Mouse (Mus musculus) lung, embryonic 15.5 days (tissue): Measurements from ENCODE around the gene Psmd3. TPM values are rescaled to one million over a fixed set of nuclear protein-coding genes. Genes with fewer than 3 reads are reported as not detected.
A peak's percentile ranks its signal among the peaks of the same experiment; 100 is the strongest.

Experiments used
- ATAC-seq: fragments of 200-750 bp; cut with Nextera tagmentation; 2 replicates; pipeline ENCODE4 v1.8.0; 2017; ENCODE audit warnings: moderate number of reproducible peaks, borderline replicate concordance; ENCODE audit not compliant: low FRiP score, low TSS enrichment; ENCODE audit errors: extremely low read depth
- H3K27ac ChIP-seq: fragments of 300-500 bp; sonication (generic); 2 replicates; pipeline ENCODE4 v1.5.1; 2015; ENCODE audit warnings: moderate library complexity, mild to moderate bottlenecking, inconsistent platforms
- H3K27me3 ChIP-seq: fragments of 300-500 bp; sonication (generic); 2 replicates; pipeline ENCODE4 v1.6.1; 2015; ENCODE audit warnings: inconsistent platforms
- H3K36me3 ChIP-seq: fragments of 300-500 bp; sonication (generic); 2 replicates; pipeline ENCODE4 v1.6.1; 2015; ENCODE audit warnings: inconsistent platforms
- H3K4me1 ChIP-seq: fragments of 300-500 bp; sonication (generic); 2 replicates; pipeline ENCODE4 v1.6.1; 2015; ENCODE audit warnings: inconsistent platforms
- H3K4me2 ChIP-seq: fragments of 300-500 bp; sonication (generic); 2 replicates; pipeline ENCODE4 v1.6.1; 2015; ENCODE audit warnings: inconsistent platforms, mild to moderate bottlenecking, moderate library complexity
- H3K4me3 ChIP-seq: fragments of 300-500 bp; sonication (generic); 2 replicates; pipeline ENCODE4 v1.5.1; 2015; ENCODE audit warnings: mild to moderate bottlenecking, inconsistent platforms
- H3K9ac ChIP-seq: fragments of 300-500 bp; sonication (generic); 2 replicates; pipeline ENCODE4 v1.6.1; 2015; ENCODE audit warnings: inconsistent platforms
- H3K9me3 ChIP-seq: fragments of 300-500 bp; sonication (generic); 2 replicates; pipeline ENCODE4 v1.6.1; 2016; ENCODE audit warnings: inconsistent platforms
- WGBS: fragments of 180-500 bp; shearing (Covaris S2); methylation state at CpG from one replicate; pipeline ENCODE4 v1.1.7; 2015; 5-methylcytosine and 5-hydroxymethylcytosine counted together
- polyA plus RNA-seq: library from polyadenylated mRNA; unstranded; fragments of >200 nt; fragmentation: Nextera tagmentation; extraction: Ambion mirVana; gene quantifications from 2 replicates; pipeline ENCODE4 v1.2.1, GENCODE M21; 2015

Gene Psmd3
- polyA plus RNA-seq, 1 experiment from 2014 or later = 214 TPM

- H3K4me1 ChIP-seq = peaks cover 53% of the 10 kb centered on the region
- H3K4me3 ChIP-seq = peak overlapping the region; percentile 93
- no peak for ATAC-seq
- H3K4me2 ChIP-seq = peak overlapping the region; percentile 92
- H3K9ac ChIP-seq = peak overlapping the region; percentile 94
- no peaks in the 10 kb centered on the region for H3K27me3 ChIP-seq
- WGBS = 1% methylated on average over 17 of the region's 17 CpGs
- no peaks in the 10 kb centered on the region for H3K36me3 ChIP-seq
- H3K9me3 ChIP-seq = no peaks in the 10 kb centered on the region
- H3K27ac ChIP-seq = peak overlapping the region; percentile 97
Measured at GRCm38 (mm10) chr11:98741051-98741620, 58.8 kb downstream of the Psmd3 start.

GRCm38 (mm10) chr11:98741622-98742396 is 59.5 kb downstream of the Psmd3 start:
- H3K9me3 ChIP-seq = no peaks in the 10 kb centered on the region
- no peaks in the 10 kb centered on the region for H3K36me3 ChIP-seq
- H3K4me1 ChIP-seq = peaks cover 60% of the 10 kb centered on the region
- peak overlapping the region; percentile 93 for H3K4me3 ChIP-seq
- H3K9ac ChIP-seq = peak overlapping the region; percentile 94
- ATAC-seq = peak; percentile 73
- H3K27ac ChIP-seq = peak overlapping the region; percentile 97
- H3K4me2 ChIP-seq = peak overlapping the region; percentile 92
- no peaks in the 10 kb centered on the region for H3K27me3 ChIP-seq
- under 1% methylated on average over 68 of the region's 86 CpGs for WGBS

GRCm38 (mm10) chr11:98742397-98743291 is 60.3 kb downstream of the Psmd3 start:
- no peaks in the 10 kb centered on the region for H3K27me3 ChIP-seq
- peak overlapping the region; percentile 93 for H3K4me3 ChIP-seq
- peak overlapping the region; percentile 94 for H3K9ac ChIP-seq
- H3K4me1 ChIP-seq = peaks cover 67% of the 10 kb centered on the region
- H3K27ac ChIP-seq = peak overlapping the region; percentile 97
- WGBS = 2% methylated on average over 21 of the region's 21 CpGs
- peak; percentile 13; the same call in 1 of the 2 replicates for ATAC-seq
- no peaks in the 10 kb centered on the region for H3K9me3 ChIP-seq
- H3K4me2 ChIP-seq = peak overlapping the region; percentile 92
- no peaks in the 10 kb centered on the region for H3K36me3 ChIP-seq

- peak overlapping the region; percentile 92 for H3K4me2 ChIP-seq
- peak overlapping the region; percentile 94 for H3K9ac ChIP-seq
- no peaks in the 10 kb centered on the region for H3K27me3 ChIP-seq
- no peaks in the 10 kb centered on the region for H3K9me3 ChIP-seq
- peaks cover 78% of the 10 kb centered on the region for H3K4me1 ChIP-seq
- peak overlapping the region; percentile 97 for H3K27ac ChIP-seq
- peak; percentile 16; the same call in 1 of the 2 replicates for ATAC-seq
- H3K4me3 ChIP-seq = peak overlapping the region; percentile 93
- WGBS = 4% methylated on average over 9 of the region's 9 CpGs
- H3K36me3 ChIP-seq = no peaks in the 10 kb centered on the region
Measured at GRCm38 (mm10) chr11:98743655-98744345, 61.4 kb downstream of the Psmd3 start.

GRCm38 (mm10) chr11:98744456-98745019 is 62.2 kb downstream of the Psmd3 start:
- 20% methylated on average over 7 of the region's 7 CpGs for WGBS
- H3K36me3 ChIP-seq = no peaks in the 10 kb centered on the region
- H3K4me1 ChIP-seq = peaks cover 86% of the 10 kb centered on the region
- H3K27me3 ChIP-seq = no peaks in the 10 kb centered on the region
- H3K9me3 ChIP-seq = no peaks in the 10 kb centered on the region
- ATAC-seq = no peak
- H3K4me2 ChIP-seq = peak overlapping the region; percentile 92
- H3K9ac ChIP-seq = peak overlapping the region; percentile 7; the same call in 1 of the 2 replicates
- peak overlapping the region; percentile 97 for H3K27ac ChIP-seq
- peak overlapping the region; percentile 93 for H3K4me3 ChIP-seq

Other genes starting within 250 kb of the Psmd3 start
- gene Mien1, start 243.6 kb upstream of the Psmd3 start, polyA plus RNA-seq = 76.8 and 78.0 TPM in 2 replicates
- 45.3 and 49.6 TPM in 2 replicates for gene Grb7, start 236.2 kb upstream of the Psmd3 start, polyA plus RNA-seq
- 0.49 and 1.2 TPM in 2 replicates for gene Ikzf3, start 136.5 kb upstream of the Psmd3 start, polyA plus RNA-seq
- gene Zpbp2, start 131.5 kb upstream of the Psmd3 start, polyA plus RNA-seq = 0.14 TPM in 1 of 2 replicates, not detected in the other
- gene Ormdl3, start 95.2 kb upstream of the Psmd3 start, polyA plus RNA-seq = 54.6 and 55.2 TPM in 2 replicates
- gene Lrrc3c, start 84.3 kb upstream of the Psmd3 start, polyA plus RNA-seq = not detected in 2 replicates
- 1.0 and 1.4 TPM in 2 replicates for gene Gm12355, start 56.9 kb upstream of the Psmd3 start, polyA plus RNA-seq
- gene Gsdma3, start 56.2 kb upstream of the Psmd3 start, polyA plus RNA-seq = not detected in 2 replicates
- gene Gsdma2, start 35.8 kb upstream of the Psmd3 start, polyA plus RNA-seq = not detected in 2 replicates
- 0.06 TPM in 1 of 2 replicates, not detected in the other for gene Gsdma, start 18.2 kb upstream of the Psmd3 start, polyA plus RNA-seq
- not detected in 2 replicates for gene Csf3, start 18.7 kb downstream of the Psmd3 start, polyA plus RNA-seq
- gene Med24, start 46.9 kb downstream of the Psmd3 start, polyA plus RNA-seq = 51.9 and 53.0 TPM in 2 replicates
- 35.6 and 35.8 TPM in 2 replicates for gene Thra, start 58.1 kb downstream of the Psmd3 start, polyA plus RNA-seq
- 1.0 and 1.5 TPM in 2 replicates for gene Nr1d1, start 92.8 kb downstream of the Psmd3 start, polyA plus RNA-seq
- gene Msl1, start 113.0 kb downstream of the Psmd3 start, polyA plus RNA-seq = 21.1 and 21.2 TPM in 2 replicates
- gene Casc3, start 122.4 kb downstream of the Psmd3 start, polyA plus RNA-seq = 35.7 and 37.9 TPM in 2 replicates
- 0.86 and 1.4 TPM in 2 replicates for gene Rapgefl1, start 154.2 kb downstream of the Psmd3 start, polyA plus RNA-seq
- gene Wipf2, start 181.1 kb downstream of the Psmd3 start, polyA plus RNA-seq = 3.7 and 4.1 TPM in 2 replicates
- 41.3 and 42.5 TPM in 2 replicates for gene Cdc6, start 225.2 kb downstream of the Psmd3 start, polyA plus RNA-seq
- 36.5 and 38.4 TPM in 2 replicates for gene Rara, start 245.3 kb downstream of the Psmd3 start, polyA plus RNA-seq